In genomic region chr11:117232032-117232431, GRCm38 (mm10) we compare ENCODE assay signal across 8 mouse cellular contexts. TPM values are rescaled to one million over a fixed set of nuclear protein-coding genes. Genes with fewer than 3 reads are reported as not detected.
DNase-seq lines count a peak whose midpoint lies in the region; ATAC-seq and TF ChIP-seq lines count a peak whose summit lies in the region.

No protein-coding gene starts in this region.

- H3K27ac ChIP-seq in neural tube, embryonic 11.5 days (ENCODE audit: low read depth, low read length) = no peak overlapping the region
- H3K27ac ChIP-seq in hindbrain, embryonic 15.5 days (replicated peaks) = no peak overlapping the region
- H3K27ac ChIP-seq in midbrain, postnatal 0 days (ENCODE audit: low read depth, low read length) = no peak overlapping the region

- intact Hi-C loops in gastrocnemius, postnatal 14 days (cut with DNase I; ENCODE audit: low total_unique reads) = loop anchor here (10.0 kb wide), 1 partner anchor 83 kb away; no protein-coding TSS in a partner anchor

- peak; percentile 32 for DNase-seq in neural tube, embryonic 11.5 days (ENCODE audit: low spot score)
- DNase-seq in neural tube, embryonic 10.5 days (ENCODE audit: extremely low spot score, low spot score) = no peak
- peak; percentile 87 for DNase-seq in gastrocnemius, postnatal 14 days
- peak; percentile 51 for DNase-seq in liver
- peak; percentile 30 for DNase-seq in midbrain, postnatal 0 days (ENCODE audit: low spot score)
- DNase-seq in retina, postnatal 1 day = no peak
- no peak for DNase-seq in Muller cell, postnatal 12 days (ENCODE audit: inconsistent ontology term)

- no peak for TF ChIP-seq CTCF in midbrain, postnatal 0 days (IDR thresholded peaks at IDR 0.05)

- H3K9me3 ChIP-seq in neural tube, embryonic 11.5 days (ENCODE audit: control insufficient read depth, low read length) = no peaks in the 10 kb centered on the region
- no peaks in the 10 kb centered on the region for H3K9me3 ChIP-seq in hindbrain, embryonic 15.5 days
- H3K9me3 ChIP-seq in midbrain, postnatal 0 days (ENCODE audit: low read length) = no peaks in the 10 kb centered on the region

- peak overlapping the region; percentile 32; the same call in 1 of the 2 replicates for H3K4me2 ChIP-seq in neural tube, embryonic 11.5 days (ENCODE audit: low read depth)
- peak overlapping the region; percentile 45 for H3K4me2 ChIP-seq in hindbrain, embryonic 15.5 days
- peak overlapping the region; percentile 20; the same call in 1 of the 2 replicates for H3K4me2 ChIP-seq in midbrain, postnatal 0 days (ENCODE audit: low read depth, low read length, poor library complexity, severe bottlenecking)

- H3K36me3 ChIP-seq in neural tube, embryonic 11.5 days (ENCODE audit: control insufficient read depth, insufficient read depth, low read length) = no peaks in the 10 kb centered on the region
- H3K36me3 ChIP-seq in hindbrain, embryonic 15.5 days = no peaks in the 10 kb centered on the region
- no peaks in the 10 kb centered on the region for H3K36me3 ChIP-seq in midbrain, postnatal 0 days (ENCODE audit: insufficient read depth, low read length)

- WGBS in neural tube, embryonic 11.5 days = 29% methylated on average over 19 of the region's 19 CpGs
- 30% methylated on average over 19 of the region's 19 CpGs for WGBS in hindbrain, embryonic 15.5 days
- 32% methylated on average over 18 of the region's 19 CpGs for WGBS in midbrain, postnatal 0 days

- H3K27me3 ChIP-seq in neural tube, embryonic 11.5 days (ENCODE audit: control insufficient read depth, insufficient read depth, low read length) = no peaks in the 10 kb centered on the region
- H3K27me3 ChIP-seq in hindbrain, embryonic 15.5 days = no peaks in the 10 kb centered on the region
- no peaks in the 10 kb centered on the region for H3K27me3 ChIP-seq in midbrain, postnatal 0 days (ENCODE audit: insufficient read depth, low read length)

- 0 out of 2 replicates have a peak overlapping the region, but pooled peaks have one; percentile 12 for H3K4me3 ChIP-seq in neural tube, embryonic 11.5 days (ENCODE audit: low read depth, low read length)
- H3K4me3 ChIP-seq in hindbrain, embryonic 15.5 days = 0 out of 2 replicates have a peak overlapping the region, but pooled peaks have one; percentile 15
- no peak overlapping the region for H3K4me3 ChIP-seq in midbrain, postnatal 0 days (ENCODE audit: low read depth, low read length)

- H3K4me1 ChIP-seq in neural tube, embryonic 11.5 days (ENCODE audit: control insufficient read depth, insufficient read depth, low read length) = peaks cover 12% of the 10 kb centered on the region; the same call in 1 of the 2 replicates
- peaks cover 16% of the 10 kb centered on the region for H3K4me1 ChIP-seq in hindbrain, embryonic 15.5 days (replicated peaks)
- H3K4me1 ChIP-seq in midbrain, postnatal 0 days (ENCODE audit: insufficient read depth, low read length) = peaks cover 4% of the 10 kb centered on the region; the same call in 1 of the 2 replicates

- peak overlapping the region; percentile 3; the same call in 1 of the 2 replicates for H3K9ac ChIP-seq in neural tube, embryonic 11.5 days (ENCODE audit: low read length)
- no peak overlapping the region for H3K9ac ChIP-seq in hindbrain, embryonic 15.5 days
- H3K9ac ChIP-seq in midbrain, postnatal 0 days (replicated peaks; ENCODE audit: low read length, poor library complexity, severe bottlenecking) = no peak overlapping the region

- no peak for ATAC-seq in neural tube, embryonic 11.5 days (ENCODE audit: insufficient read depth, low FRiP score, low TSS enrichment)
- no peak for ATAC-seq in hindbrain, embryonic 15.5 days (ENCODE audit: low FRiP score, low read depth)
- ATAC-seq in midbrain, postnatal 0 days (ENCODE audit: low FRiP score) = no peak

RNA-seq across cellular contexts. Expression of gene Sept9, which starts 32.6 kb away (rescaled TPM):
- 173 and 183 TPM in 2 replicates for polyA plus RNA-seq in neural tube, embryonic 11.5 days (2014; fragmentation: Nextera tagmentation; extraction: Ambion mirVana)
- total RNA-seq in gastrocnemius, postnatal 14 days (2021) = 10 to 100 TPM; 27.2 to 34.0 TPM
- 107 and 111 TPM in 2 replicates for polyA plus RNA-seq in hindbrain, embryonic 15.5 days (2015; fragmentation: Nextera tagmentation; extraction: Ambion mirVana)
- total RNA-seq in midbrain, postnatal 0 days (2014; rRNA removed) = 105 and 108 TPM in 2 replicates
- 95.3 and 100 TPM in 2 replicates for polyA plus RNA-seq in midbrain, postnatal 0 days (2015; fragmentation: Nextera tagmentation; extraction: Ambion mirVana)

Comparison
In these comparisons a context has a peak if more than half of its experiments do, and no peak if none do; other contexts are left out.
1. DNase-seq: peak in neural tube, embryonic 11.5 days (single experiment), gastrocnemius, postnatal 14 days (single experiment), liver (single experiment) and midbrain, postnatal 0 days (single experiment); none in neural tube, embryonic 10.5 days (single experiment), retina, postnatal 1 day (single experiment) and Muller cell, postnatal 12 days (single experiment).
2. Peak in every context shown above with its lines, with median percentiles within 50 percentile points of each other: H3K4me2 ChIP-seq.